Mouse (Mus musculus) MEL (cell line): Measurements from ENCODE around the gene Nelfa.

Experiments used
- BHLHE40 ChIP-seq: IDR thresholded peaks from 2 replicates; pipeline ENCODE4 v1.6.1; 2012; ENCODE audit warnings: low read depth, mild to moderate bottlenecking, inconsistent platforms, low read length, improper control_type of control experiment, borderline replicate concordance
- CTCF ChIP-seq, 3 experiments: IDR thresholded peaks in 2 of 3; conservative IDR thresholded peaks in 1 of 3; 2 replicates each; pipeline ENCODE4 v1.5.1; 2011 to 2012; ENCODE audit warnings: low read length in 3 of 3, low read depth in 2 of 3, mild to moderate bottlenecking in 2 of 3, improper control_type of control experiment in 1 of 3, inconsistent platforms in 1 of 3, mixed read lengths in 1 of 3, moderate library complexity in 1 of 3; ENCODE audit not compliant: control insufficient read depth in 1 of 3, insufficient read depth in 1 of 3, poor library complexity in 1 of 3, severe bottlenecking in 1 of 3
- GABPA ChIP-seq: IDR thresholded peaks from 2 replicates; pipeline ENCODE4 v1.6.1; 2012; ENCODE audit warnings: low read depth, mild to moderate bottlenecking, inconsistent platforms, low read length, improper control_type of control experiment, moderate library complexity
- MEF2A ChIP-seq: IDR thresholded peaks from 2 replicates; pipeline ENCODE4 v1.6.1; 2014; ENCODE audit warnings: low read depth, mild to moderate bottlenecking, inconsistent platforms, low read length, improper control_type of control experiment; ENCODE audit not compliant: poor library complexity, insufficient replicate concordance, severe bottlenecking; ENCODE audit errors: extremely low read depth
- POLR2AphosphoS2 ChIP-seq: IDR thresholded peaks from 2 replicates; pipeline ENCODE4 v1.6.1; 2011; ENCODE audit warnings: low read length, improper control_type of control experiment
- ZNF384 ChIP-seq: IDR thresholded peaks from 2 replicates; pipeline ENCODE4 v1.6.1; 2012; ENCODE audit warnings: low read depth, mild to moderate bottlenecking, inconsistent platforms, low read length, improper control_type of control experiment

DNA sequence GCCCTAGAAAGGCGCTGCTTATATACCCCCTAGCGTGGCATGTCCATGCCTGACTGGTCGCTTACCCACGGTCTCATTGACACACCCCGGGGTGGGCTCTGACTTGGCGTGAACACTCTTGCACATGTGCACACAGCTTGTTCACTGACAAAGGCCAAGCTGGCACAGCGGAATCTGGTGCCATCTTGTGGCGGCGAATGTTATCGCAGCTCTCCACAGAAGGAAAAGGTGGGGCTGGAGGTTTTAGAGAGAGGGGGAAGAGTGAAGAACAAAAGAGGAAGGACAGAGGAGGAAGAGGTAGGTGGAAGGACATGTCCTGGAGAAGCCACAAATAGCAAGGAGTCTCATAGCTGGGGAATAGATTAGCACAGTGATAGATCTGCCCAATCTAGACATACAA lies 18.1 kb upstream of the Nelfa start:
- TF ChIP-seq GABPA (no peak), MEF2A (no peak), CTCF (IDR thresholded peaks at IDR 0.05 in 2 of 3, conservative IDR thresholded peaks at IDR 0.05 in 1 of 3; ENCODE audit: control insufficient read depth in 1 of 3, insufficient read depth in 1 of 3, low read depth in 2 of 3, low read length in 3 of 3, poor library complexity in 1 of 3, severe bottlenecking in 1 of 3) (peak; percentile 68 to 85 (median 83)), ZNF384 (no peak), POLR2AphosphoS2 (no peak), BHLHE40 (no peak)
